Mouse (Mus musculus): ENCODE data around the gene Alox5ap.

The Alox5ap gene

GRCm38 (mm10) chr5:149312884-149313652 lies 48.5 kb downstream of the Alox5ap start:
- in situ Hi-C loops (cut with MboI, MseI) = no loop called here

DNA sequence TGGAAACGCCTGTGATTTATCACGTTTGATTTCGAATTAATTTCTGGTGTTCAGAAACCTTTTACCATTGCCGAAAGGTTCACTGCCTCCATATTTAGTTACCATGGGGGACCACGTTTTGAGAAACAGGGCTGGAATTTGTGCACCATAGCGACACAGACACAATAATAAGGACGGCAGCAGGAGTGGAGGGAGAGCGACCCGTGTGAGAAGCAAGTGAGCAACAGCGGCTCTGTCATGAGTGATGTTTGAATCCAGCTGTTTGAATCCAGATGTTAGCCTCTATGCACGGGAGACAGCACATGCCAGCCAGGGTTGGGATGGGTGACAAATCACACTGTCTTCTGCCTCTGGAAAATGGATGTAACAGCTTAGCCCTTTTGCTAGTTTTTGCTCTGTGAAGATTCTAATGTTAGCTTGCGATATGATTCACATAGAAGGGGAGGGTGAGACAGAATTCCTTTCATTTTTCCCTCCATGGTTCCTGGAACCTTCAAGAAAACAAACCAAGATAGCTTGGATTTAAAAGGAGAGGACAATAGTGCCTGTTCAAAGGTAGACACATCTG lies 50.0 kb downstream of the Alox5ap start:
- in situ Hi-C loops (cut with MboI, MseI) = no loop called here

- in situ Hi-C loops (cut with MboI, MseI) = no loop called here
Measured at GRCm38 (mm10) chr5:149316926-149317325, 52.4 kb downstream of the Alox5ap start.

GRCm38 (mm10) chr5:149319874-149320323 lies 55.3 kb downstream of the Alox5ap start:
- in situ Hi-C loops (cut with MboI, MseI) = loop anchor here (10.0 kb wide), 2 partner anchors 495 to 1635 kb away; no protein-coding TSS in a partner anchor

- in situ Hi-C loops (cut with MboI, MseI) = loop anchor here (10.0 kb wide), 2 partner anchors 496 to 1636 kb away; no protein-coding TSS in a partner anchor
Measured at GRCm38 (mm10) chr5:149320534-149321482, 56.2 kb downstream of the Alox5ap start.

DNA sequence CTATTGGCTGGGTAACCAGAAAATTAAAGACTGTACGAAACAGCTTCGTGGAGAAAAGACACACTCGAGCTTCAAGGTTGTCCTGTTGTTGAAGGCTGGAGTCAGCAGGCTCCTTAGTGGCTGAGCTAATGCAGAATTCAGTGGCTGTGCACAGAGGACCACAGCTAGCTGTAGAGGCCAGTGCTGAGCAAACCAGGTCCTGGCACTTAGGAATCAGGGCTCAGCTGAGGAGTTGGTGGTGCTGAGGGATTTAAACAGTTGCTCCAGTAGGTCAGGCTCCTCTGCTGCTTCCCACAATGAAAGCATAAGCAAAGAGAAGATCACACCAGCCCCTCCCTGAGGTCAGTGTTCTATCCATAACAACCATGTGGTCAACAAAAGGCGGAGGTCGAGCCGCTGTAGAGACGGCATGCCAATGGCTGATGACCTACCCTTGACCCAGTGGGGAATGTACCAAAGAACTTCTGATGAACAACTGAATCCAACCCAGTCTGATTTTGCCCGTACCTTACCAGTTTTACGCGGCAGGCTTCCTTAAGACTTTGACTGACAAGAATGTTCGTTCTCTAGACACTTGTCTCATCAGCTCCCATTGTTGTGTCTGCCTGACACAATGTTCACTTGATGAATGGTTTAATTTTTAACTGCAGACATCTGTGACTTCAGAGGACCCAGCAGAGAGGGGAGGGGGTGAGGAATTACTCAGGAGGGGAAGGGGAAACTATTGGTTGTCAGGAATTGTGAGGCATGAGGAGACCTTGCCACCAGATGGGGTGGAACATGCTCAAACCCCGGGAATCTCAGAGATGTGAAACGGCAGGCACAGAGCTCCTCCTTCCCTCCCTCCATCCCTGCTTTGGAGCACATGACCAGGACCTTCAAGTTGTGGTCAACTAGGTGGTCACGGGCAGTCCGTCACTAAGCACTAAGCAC lies 57.6 kb downstream of the Alox5ap start:
- in situ Hi-C loops (cut with MboI, MseI) = loop anchor here (10.0 kb wide), 2 partner anchors 497 to 1637 kb away; no protein-coding TSS in a partner anchor

DNA sequence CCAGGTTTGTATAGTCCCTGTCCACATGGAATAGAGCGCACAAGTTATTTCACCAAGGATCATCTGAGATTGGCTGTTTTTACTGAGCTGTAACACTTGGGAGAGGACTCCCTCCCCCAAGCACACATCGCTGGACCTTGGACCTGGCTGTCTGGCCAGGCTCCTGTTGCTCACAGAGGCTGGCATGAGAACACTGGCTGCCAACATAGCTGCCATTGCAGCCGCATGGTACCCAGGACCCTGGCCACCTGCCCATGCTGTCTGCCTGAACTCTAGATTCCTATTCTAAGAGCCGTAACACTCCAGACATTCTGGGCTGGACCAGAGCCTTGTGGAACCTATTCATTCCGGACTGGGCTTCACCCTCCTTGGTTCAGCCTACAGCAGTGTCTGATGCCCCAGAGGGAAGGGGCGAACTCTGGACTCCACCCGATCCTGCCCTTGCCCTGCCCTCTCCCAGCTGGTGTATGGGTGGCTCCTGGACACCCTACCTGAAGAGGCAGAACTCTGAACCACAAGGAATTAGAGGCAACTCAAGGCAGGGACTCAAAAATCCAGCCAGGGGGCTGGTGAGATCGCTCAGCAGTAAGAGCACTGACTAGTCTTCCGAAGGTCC lies 58.5 kb downstream of the Alox5ap start:
- in situ Hi-C loops (cut with MboI, MseI) = loop anchor here (10.0 kb wide), 2 partner anchors 498 to 1638 kb away; no protein-coding TSS in a partner anchor

DNA sequence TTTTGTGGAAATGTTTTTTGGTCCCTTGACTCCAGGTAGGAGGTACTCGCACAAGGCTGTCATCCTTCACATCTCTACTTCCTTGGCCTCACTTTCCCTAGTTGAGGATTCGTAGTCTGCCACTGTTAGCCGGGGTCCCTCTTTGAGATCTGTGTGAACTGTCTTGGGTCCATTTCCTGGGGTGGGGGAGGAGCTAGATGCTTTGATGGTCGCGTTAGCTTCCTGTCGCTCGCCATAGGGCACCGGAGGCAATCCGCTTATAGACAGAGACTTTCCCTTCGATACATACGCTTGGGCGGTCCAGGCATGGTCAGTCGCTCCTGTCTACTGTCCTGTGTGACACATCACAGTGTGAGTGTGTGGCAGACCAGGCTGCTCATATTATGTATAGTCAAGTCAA lies 60.2 kb downstream of the Alox5ap start:
- in situ Hi-C loops (cut with MboI, MseI) = loop anchor here (5.0 to 10.0 kb wide), 3 partner anchors 32 to 1640 kb away; no protein-coding TSS in a partner anchor

DNA sequence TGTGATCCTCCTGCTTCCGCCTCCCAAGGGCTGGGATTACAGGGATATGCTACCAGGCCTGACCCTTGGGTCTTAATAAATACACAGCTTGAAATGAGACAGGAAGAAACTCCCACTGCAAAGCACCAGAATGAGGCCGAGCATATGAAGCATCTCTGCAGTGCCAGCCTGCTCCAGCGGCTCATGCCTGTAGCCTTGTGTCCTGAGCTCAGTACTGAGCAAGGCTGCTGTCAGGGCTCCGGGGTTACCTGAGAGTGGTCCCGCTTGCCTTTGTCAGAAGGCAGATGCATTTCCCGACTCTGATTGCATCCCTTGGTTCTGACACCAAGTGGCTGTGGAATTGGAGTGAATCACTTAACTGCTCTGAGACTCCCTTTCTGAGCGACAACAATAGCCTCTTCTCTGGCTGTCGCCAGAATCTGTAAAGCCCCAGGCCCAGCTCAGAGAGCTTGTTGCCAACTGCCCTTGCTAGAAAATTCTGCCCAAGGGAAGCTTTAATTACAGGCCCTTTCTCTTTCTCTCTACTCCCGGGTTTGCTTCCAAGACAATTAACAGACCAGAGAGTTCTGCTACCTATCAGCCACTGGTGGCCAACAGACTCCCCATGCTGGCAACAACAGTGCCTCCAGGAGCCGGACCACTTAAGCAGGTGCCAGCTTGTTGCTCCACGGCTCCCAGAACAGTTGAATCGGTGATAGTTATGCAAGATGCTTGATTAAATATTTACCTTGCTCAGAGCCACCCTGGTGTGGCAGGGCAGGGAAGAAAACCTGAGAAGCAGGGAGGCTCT lies 64.7 kb downstream of the Alox5ap start:
- in situ Hi-C loops (cut with MboI, MseI) = loop anchor here (5.0 to 10.0 kb wide), 3 partner anchors 37 to 1644 kb away; no protein-coding TSS in a partner anchor

DNA sequence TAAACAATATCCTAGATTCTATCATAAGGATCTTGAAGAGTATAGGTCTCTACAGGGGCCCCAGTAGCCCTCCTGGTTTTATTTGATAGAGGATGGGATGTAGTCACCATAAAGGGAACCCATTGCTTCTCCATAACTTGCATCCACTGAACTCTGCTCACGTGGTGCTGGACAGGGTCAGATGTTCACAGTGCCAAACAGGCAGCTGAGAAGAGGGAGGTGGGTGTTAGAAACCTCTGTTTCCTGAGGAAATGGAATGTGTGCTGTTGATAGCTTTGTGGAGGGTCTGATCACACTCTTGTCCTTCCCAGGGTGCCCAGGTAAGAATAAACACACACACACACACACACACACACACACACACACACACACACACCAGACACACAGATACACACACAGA lies 66.0 kb downstream of the Alox5ap start:
- in situ Hi-C loops (cut with MboI, MseI) = no loop called here

- in situ Hi-C loops (cut with MboI, MseI) = no loop called here
Measured at GRCm38 (mm10) chr5:149331407-149332143, 67.0 kb downstream of the Alox5ap start.

DNA sequence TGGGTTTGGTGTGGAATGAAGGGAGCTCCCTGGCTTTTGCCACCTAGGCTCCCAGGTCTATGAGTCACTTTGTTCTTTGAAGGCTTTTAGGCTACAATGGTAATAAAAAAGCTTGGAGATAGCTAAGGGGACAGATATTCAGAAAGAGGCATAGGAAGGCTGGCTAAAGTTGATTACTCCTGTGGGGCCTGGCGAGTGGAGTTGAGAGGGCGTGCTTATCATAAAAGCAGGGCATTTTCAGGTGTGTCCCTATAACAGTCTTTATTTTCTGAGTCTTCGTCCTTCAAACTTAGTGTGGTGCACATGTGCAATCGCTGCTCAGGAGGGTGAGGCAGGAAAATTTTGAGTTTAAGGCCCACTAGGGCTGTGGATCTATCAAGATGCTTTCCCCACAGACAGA lies 68.2 kb downstream of the Alox5ap start:
- in situ Hi-C loops (cut with MboI, MseI) = no loop called here

GRCm38 (mm10) chr5:149333941-149334698 lies 69.6 kb downstream of the Alox5ap start:
- in situ Hi-C loops (cut with MboI, MseI) = no loop called here

DNA sequence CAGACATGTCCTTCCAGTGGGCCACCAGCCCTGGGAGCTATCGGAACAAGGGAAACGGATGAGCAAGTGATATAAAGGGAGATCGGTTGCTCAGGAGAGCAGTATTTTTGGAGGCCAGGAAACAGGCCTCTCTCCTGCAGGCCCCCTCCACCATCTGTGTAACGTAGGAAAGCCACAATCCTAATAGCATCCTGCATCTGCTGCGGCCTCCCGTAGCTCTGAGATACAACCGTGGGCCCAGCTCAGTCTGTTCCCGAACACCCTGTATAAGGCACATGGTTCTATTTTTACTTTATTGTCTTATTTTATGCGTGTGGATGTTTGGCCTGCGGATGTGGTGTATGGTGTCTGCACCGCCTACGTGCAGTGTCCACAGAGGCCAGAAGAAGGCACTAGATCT lies 70.4 kb downstream of the Alox5ap start:
- in situ Hi-C loops (cut with MboI, MseI) = no loop called here

DNA sequence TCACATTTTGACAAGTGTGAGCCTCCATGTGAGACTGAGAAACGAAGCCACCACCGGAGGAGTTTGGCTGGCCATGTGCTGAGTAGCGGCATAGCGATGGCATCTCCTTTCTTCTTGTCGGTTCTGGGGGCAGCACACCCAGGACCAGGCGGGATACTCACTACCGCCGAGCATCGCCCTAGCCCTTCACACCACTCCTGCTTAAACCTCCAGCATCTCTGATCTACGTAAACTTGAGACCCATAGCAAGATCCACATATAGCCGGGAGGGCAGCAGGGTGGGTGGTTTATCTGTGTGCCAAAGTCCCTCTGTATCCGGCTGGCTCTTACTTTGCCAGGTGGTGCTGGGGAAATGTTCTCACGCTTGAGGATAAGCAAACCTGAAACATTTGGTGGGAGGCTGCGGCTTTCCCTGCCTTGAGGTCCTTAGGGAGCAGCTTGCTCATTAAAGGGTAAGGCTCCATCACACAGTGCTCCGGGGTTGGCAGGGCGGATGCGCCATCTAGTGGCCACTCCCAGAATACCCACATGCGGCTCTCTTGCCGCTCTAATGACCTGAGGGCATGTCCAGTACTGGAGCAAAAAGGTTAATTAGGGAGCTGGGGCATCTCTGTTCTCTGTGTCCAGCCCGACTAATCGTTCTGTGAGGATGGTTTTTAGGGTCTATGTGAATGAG lies 71.1 kb downstream of the Alox5ap start:
- in situ Hi-C loops (cut with MboI, MseI) = no loop called here

- in situ Hi-C loops (cut with MboI, MseI) = no loop called here
Measured at GRCm38 (mm10) chr5:149337148-149337547, 72.6 kb downstream of the Alox5ap start.

Measured in regulatory T cell (primary cell).